Mouse (Mus musculus): ENCODE results near the gene Arhgap21. TPM values are rescaled to one million over a fixed set of nuclear protein-coding genes. Genes with fewer than 3 reads are reported as not detected.

Arhgap21 gene
- polyA plus RNA-seq, 1 experiment from 2014 or later = 38.6 TPM

- ATAC-seq = no peak
- no peak overlapping the region for H3K4me2 ChIP-seq
- peaks cover 10% of the 10 kb centered on the region for H3K4me1 ChIP-seq
- no peak overlapping the region for H3K27ac ChIP-seq
- H3K9me3 ChIP-seq (replicated peaks) = no peaks in the 10 kb centered on the region
- no peaks in the 10 kb centered on the region for H3K36me3 ChIP-seq (ENCODE audit: poor library complexity, severe bottlenecking)
- no peak overlapping the region for H3K4me3 ChIP-seq
- no peaks in the 10 kb centered on the region for H3K27me3 ChIP-seq
- no peak overlapping the region for H3K9ac ChIP-seq
Measured at GRCm38 (mm10) chr2:20928454-20928853, 40.2 kb downstream of the Arhgap21 start.

DNA sequence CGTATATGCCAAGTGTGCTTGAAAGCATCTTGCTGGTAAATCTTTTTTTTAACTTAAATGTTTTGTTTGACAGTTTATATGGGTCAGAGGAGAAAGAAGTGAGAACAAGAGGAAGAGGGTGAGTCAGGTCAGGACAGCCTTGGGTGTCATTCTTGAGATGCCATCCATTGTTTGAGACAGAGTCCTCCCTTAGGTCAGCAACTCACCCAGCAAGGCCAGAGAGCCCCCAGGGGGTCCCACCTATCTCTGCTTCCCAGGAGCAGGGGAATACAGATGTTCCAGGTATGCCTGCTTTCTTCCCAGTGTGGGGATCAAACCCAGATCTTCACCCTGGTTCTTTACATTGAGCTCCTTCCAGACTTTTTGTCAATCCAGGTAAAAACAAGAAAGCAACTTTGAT is 43.7 kb downstream of the Arhgap21 start:
- ATAC-seq = no peak
- Histone ChIP-seq H3K27ac (no peak overlapping the region), H3K36me3 (ENCODE audit: poor library complexity, severe bottlenecking) (no peaks in the 10 kb centered on the region), H3K9me3 (replicated peaks) (no peaks in the 10 kb centered on the region), H3K4me3 (no peak overlapping the region), H3K4me1 (peaks cover 39% of the 10 kb centered on the region), H3K9ac (no peak overlapping the region), H3K27me3 (no peaks in the 10 kb centered on the region), H3K4me2 (no peak overlapping the region)
- 80% methylated on average over 1 of the region's 1 CpGs for WGBS

DNA sequence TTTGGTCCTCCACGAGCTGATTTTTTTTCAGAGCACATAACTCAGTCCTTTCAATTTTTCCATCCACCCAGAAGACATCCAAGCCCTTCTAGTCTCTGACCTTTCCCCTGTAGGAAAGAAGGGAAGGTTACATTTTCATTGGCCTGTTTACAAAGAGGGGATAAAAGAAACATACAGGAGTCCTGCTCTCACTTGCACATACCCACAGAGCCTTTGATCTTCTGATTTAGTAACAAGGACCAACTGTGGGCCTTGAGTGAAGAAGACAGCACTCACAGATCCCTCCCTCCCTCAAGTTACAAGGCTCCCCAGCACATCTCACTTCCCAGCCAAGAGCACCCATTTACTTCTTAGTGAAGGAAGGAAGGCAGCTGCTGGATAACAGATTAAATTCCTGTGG is 46.3 kb downstream of the Arhgap21 start:
- peak overlapping the region; percentile 52 for H3K27ac ChIP-seq
- H3K9me3 ChIP-seq (replicated peaks) = no peaks in the 10 kb centered on the region
- no peak overlapping the region for H3K4me3 ChIP-seq
- H3K4me2 ChIP-seq = no peak overlapping the region
- H3K36me3 ChIP-seq (ENCODE audit: poor library complexity, severe bottlenecking) = no peaks in the 10 kb centered on the region
- H3K27me3 ChIP-seq = no peaks in the 10 kb centered on the region
- peaks cover 36% of the 10 kb centered on the region for H3K4me1 ChIP-seq
- ATAC-seq = peak; percentile 55; the same call in 1 of the 2 replicates
- 2% methylated on average over 1 of the region's 1 CpGs for WGBS
- no peak overlapping the region for H3K9ac ChIP-seq

DNA sequence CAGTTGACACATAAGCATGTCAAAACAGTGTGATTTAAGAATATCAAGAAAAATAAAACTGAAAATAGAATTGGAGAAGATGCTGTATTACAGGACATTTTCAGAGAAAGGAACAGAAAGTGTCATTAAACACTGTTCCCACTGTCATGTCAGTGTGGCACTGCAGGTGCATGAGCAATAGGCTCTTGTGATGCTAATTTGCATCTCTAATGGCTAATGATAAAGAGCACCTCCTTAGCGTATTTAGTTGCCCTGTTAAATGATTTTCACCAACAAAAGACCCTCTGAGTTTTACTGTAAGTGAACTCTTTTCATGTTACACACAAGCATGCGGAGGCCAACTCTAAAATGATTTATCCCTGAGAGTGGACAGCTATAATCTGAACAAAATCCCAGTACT is 47.1 kb downstream of the Arhgap21 start:
- Histone ChIP-seq H3K9ac (no peak overlapping the region), H3K36me3 (ENCODE audit: poor library complexity, severe bottlenecking) (no peaks in the 10 kb centered on the region), H3K4me3 (no peak overlapping the region), H3K27me3 (no peaks in the 10 kb centered on the region), H3K9me3 (replicated peaks) (no peaks in the 10 kb centered on the region), H3K4me1 (peaks cover 39% of the 10 kb centered on the region), H3K27ac (peak overlapping the region; percentile 52), H3K4me2 (no peak overlapping the region)
- peak; percentile 57; the same call in 1 of the 2 replicates for ATAC-seq
- 11% methylated on average over 2 of the region's 2 CpGs for WGBS

DNA sequence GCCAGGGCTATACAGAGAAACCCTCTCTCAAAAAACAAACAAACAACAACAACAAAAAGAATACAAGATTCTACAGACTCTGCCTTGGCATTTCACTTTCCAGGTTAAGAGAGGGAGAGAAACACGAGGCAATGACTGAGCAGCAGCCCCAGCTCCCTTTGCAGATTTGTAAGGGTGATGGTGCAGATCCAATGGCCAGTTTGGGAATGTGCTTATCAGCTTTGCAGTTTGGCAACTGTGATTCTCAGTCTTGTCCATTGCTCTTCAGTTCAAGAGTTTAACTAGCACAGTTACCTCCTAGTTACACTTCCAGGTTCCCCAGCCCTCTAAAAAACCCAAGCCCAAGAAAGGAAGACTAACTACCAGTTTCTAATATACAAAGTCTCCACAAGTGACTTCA is 47.7 kb downstream of the Arhgap21 start:
- no peak overlapping the region for H3K9ac ChIP-seq
- no peaks in the 10 kb centered on the region for H3K9me3 ChIP-seq (replicated peaks)
- WGBS = 82% methylated on average over 1 of the region's 1 CpGs
- H3K4me2 ChIP-seq = no peak overlapping the region
- H3K4me1 ChIP-seq = peaks cover 41% of the 10 kb centered on the region
- H3K36me3 ChIP-seq (ENCODE audit: poor library complexity, severe bottlenecking) = no peaks in the 10 kb centered on the region
- ATAC-seq = no peak
- H3K4me3 ChIP-seq = no peak overlapping the region
- no peaks in the 10 kb centered on the region for H3K27me3 ChIP-seq
- H3K27ac ChIP-seq = peak overlapping the region; percentile 52

DNA sequence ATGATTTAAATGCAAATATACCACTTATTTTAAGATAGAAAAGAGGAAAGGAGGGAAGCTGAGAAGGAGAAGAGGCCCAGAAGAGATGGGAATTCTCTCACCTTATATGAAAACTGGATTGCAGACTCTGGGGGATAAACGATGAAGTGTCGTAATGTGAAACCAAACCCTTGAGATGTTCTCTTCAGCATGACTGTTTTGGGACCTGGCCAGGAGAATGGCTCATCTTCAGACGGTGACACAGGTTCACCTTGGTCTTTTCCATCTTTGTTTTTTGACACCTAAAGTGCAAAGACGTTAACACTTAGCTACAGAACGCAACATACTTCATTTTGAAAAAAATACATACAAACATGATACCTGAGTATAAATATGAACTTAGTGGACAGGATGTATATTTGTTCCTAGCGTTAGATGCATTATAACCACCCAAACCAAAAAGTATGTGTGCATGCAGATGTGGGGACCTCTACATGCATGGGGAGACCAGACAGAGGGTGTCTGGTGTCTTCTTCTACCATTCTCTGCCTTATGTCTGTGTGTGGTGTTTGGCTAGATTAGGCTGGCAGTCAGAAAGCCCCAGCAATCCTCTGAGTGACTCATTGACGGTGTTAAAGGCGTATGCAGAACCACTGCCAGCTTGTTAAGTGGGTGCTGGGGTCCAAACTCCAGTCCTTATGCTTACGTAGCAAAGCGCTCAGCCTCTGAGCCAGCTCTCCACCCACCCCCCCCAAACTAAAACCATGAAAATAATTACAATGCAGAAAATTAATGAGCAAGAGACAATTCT is 54.0 kb downstream of the Arhgap21 start:
- H3K4me1 ChIP-seq = peaks cover 12% of the 10 kb centered on the region
- no peak overlapping the region for H3K9ac ChIP-seq
- H3K27me3 ChIP-seq = no peaks in the 10 kb centered on the region
- WGBS = 87% methylated on average over 10 of the region's 10 CpGs
- no peak overlapping the region for H3K4me3 ChIP-seq
- H3K27ac ChIP-seq = no peak overlapping the region
- no peak overlapping the region for H3K4me2 ChIP-seq
- peaks cover 22% of the 10 kb centered on the region for H3K36me3 ChIP-seq (ENCODE audit: poor library complexity, severe bottlenecking)
- ATAC-seq = no peak
- H3K9me3 ChIP-seq (replicated peaks) = no peaks in the 10 kb centered on the region

DNA sequence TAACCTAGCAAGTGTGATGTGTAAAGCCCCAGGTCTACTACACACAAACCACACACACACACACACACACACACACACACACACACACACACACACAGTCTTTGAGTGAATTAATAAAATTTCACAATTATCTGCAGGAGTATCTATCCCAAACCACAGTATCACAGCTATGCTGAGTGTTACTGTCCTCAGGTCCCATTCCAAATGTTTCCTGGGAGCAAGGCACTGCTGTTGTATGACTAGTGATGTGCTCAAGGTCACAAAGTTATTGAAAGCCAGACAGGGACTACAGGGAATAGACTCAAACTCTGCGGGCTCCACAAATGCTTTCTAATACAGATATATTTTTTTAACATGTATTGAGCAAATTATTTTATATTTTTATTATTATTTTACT is 55.7 kb downstream of the Arhgap21 start:
- WGBS = 100% methylated on average over 1 of the region's 1 CpGs
- Histone ChIP-seq H3K9ac (no peak overlapping the region), H3K4me3 (no peak overlapping the region), H3K4me1 (peaks cover 15% of the 10 kb centered on the region), H3K36me3 (ENCODE audit: poor library complexity, severe bottlenecking) (peaks cover 26% of the 10 kb centered on the region), H3K27me3 (no peaks in the 10 kb centered on the region), H3K9me3 (replicated peaks) (no peaks in the 10 kb centered on the region), H3K27ac (no peak overlapping the region), H3K4me2 (no peak overlapping the region)
- no peak for ATAC-seq

DNA sequence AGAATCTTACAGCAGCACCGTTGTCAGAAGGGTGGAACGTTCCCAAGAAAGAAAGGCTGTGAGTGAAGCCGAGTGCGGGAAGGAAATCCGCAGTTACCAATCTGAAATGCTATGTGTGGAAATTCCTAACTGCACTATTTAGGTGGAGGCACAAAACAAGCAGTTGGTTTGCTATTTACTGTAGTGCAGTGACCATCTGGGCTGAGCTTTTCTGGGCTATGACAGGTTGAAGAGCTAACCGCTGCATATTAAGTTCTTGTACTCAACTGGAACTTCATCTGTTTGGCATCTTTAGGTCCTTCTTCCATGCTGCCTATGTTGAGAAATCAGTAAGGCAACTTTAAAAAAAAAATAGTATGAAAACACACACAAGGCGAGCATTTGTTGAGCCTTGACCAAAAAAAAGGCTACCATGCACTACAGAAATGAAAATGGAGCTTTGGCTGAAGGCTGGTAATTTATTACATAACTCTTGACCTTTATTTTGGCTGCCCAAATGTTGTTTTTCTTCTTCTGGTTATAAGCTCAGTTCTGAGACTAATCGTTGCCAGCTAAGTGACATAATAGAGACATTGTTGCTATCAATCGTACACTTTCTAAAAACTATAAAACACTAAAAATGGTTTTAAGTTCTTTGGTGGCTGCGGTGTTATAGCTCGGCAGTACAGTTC is 56.2 kb downstream of the Arhgap21 start:
- Histone ChIP-seq H3K9me3 (replicated peaks) (no peaks in the 10 kb centered on the region), H3K27ac (no peak overlapping the region), H3K4me3 (no peak overlapping the region), H3K9ac (no peak overlapping the region), H3K27me3 (no peaks in the 10 kb centered on the region), H3K36me3 (ENCODE audit: poor library complexity, severe bottlenecking) (peaks cover 26% of the 10 kb centered on the region), H3K4me1 (peaks cover 15% of the 10 kb centered on the region), H3K4me2 (no peak overlapping the region)
- ATAC-seq = no peak
- WGBS = 94% methylated on average over 11 of the region's 11 CpGs

DNA sequence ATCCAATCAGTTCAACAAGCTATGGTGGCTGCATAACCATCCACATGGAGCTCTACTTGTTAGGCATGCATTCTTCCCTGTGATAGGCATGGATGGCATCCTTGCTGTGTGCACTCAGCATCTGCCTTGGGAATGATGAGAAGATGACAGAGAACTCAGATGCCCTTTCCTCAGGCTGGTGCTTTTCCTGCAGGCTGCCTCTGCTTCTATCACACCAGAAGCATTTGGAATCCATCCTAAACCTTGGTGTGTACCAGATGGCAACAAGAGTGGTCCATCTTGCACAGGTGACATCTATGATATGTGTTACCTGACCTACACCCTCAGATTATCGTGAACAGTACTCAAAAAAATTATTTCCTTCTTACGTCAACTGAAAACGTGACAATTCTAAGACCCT is 58.2 kb downstream of the Arhgap21 start:
- H3K9me3 ChIP-seq (replicated peaks) = no peaks in the 10 kb centered on the region
- H3K36me3 ChIP-seq (ENCODE audit: poor library complexity, severe bottlenecking) = peaks cover 26% of the 10 kb centered on the region
- peaks cover 6% of the 10 kb centered on the region for H3K4me1 ChIP-seq
- H3K27ac ChIP-seq = no peak overlapping the region
- H3K4me2 ChIP-seq = no peak overlapping the region
- no peak for ATAC-seq
- 93% methylated on average over 3 of the region's 3 CpGs for WGBS
- H3K9ac ChIP-seq = no peak overlapping the region
- H3K4me3 ChIP-seq = no peak overlapping the region
- H3K27me3 ChIP-seq = no peaks in the 10 kb centered on the region

DNA sequence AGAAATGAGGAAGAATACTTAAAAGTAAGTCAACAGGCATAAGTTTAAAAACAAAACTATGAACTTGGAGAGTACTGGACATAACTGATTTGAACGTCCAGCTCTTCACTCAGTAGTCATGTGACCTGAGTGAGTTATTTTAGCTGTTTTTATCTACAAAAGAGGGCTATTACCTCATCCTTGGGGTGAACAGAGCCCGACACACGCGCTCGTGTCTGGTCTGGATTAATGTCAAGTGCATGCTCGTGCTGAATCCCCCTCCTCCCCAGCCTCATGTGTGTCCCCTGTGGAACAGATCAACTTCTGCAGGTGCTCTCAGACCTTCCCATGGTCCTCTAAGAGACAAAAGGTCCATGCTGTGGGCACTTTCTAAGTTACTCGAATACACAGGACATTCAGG is 59.3 kb downstream of the Arhgap21 start:
- 0 out of 2 replicates have a peak, but pooled peaks cover 2% of the 10 kb centered on the region for H3K4me1 ChIP-seq
- no peak overlapping the region for H3K4me3 ChIP-seq
- peaks cover 29% of the 10 kb centered on the region for H3K36me3 ChIP-seq (ENCODE audit: poor library complexity, severe bottlenecking)
- no peak overlapping the region for H3K4me2 ChIP-seq
- H3K9ac ChIP-seq = no peak overlapping the region
- no peak overlapping the region for H3K27ac ChIP-seq
- no peaks in the 10 kb centered on the region for H3K27me3 ChIP-seq
- WGBS = 72% methylated on average over 7 of the region's 7 CpGs
- H3K9me3 ChIP-seq (replicated peaks) = no peaks in the 10 kb centered on the region
- ATAC-seq = no peak

DNA sequence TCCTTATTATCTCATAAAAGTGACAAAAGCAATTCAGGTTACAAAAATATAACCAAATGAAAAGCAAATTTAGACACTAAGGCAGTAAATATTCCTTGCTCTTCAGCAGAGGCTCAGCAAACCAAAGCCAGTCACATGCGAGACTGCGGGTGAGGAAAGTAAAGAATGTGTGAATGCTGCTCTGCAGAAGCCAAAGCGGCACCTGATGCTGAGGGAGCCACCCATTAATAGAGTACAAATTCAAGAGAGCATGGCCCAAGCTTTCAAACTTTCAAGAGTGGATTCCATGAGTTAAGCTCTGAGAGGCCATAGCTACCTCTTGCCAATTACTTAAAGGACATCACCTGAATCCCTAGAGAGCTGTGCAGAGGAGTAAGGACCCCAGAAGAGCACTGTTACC is 61.4 kb downstream of the Arhgap21 start:
- WGBS = 95% methylated on average over 3 of the region's 3 CpGs

DNA sequence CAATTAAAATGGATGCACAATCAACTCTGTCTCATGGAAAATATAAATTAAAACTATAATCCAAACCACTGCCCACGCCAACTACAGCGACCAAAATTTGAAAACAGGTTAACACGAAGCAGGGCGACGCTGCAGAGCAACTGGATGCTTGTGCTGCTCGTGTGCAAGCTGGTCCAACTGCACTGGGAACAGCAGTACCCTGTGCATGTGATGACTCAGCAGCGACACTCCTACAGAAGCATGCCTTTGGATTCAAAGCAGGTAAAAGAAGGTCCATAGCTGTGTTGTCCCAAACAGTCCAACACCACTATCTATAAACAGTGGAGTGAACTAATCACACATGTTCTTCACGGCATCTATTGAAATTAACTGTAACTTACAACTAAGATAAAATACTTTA is 63.3 kb downstream of the Arhgap21 start:
- Histone ChIP-seq H3K9me3 (replicated peaks) (no peaks in the 10 kb centered on the region), H3K9ac (no peak overlapping the region), H3K4me2 (no peak overlapping the region), H3K27ac (no peak overlapping the region), H3K4me1 (0 out of 2 replicates have a peak, but pooled peaks cover 2% of the 10 kb centered on the region), H3K36me3 (ENCODE audit: poor library complexity, severe bottlenecking) (peaks cover 10% of the 10 kb centered on the region), H3K4me3 (no peak overlapping the region), H3K27me3 (no peaks in the 10 kb centered on the region)
- WGBS = 94% methylated on average over 8 of the region's 8 CpGs
- no peak for ATAC-seq

More for the DNA sequence above, 61.4 kb downstream of the Arhgap21 start:
- peaks cover 24% of the 10 kb centered on the region for H3K36me3 ChIP-seq (ENCODE audit: poor library complexity, severe bottlenecking)
- H3K4me2 ChIP-seq = no peak overlapping the region
- ATAC-seq = no peak
- no peaks in the 10 kb centered on the region for H3K27me3 ChIP-seq
- H3K4me3 ChIP-seq = no peak overlapping the region
- H3K27ac ChIP-seq = no peak overlapping the region
- no peak overlapping the region for H3K9ac ChIP-seq
- H3K4me1 ChIP-seq = 0 out of 2 replicates have a peak, but pooled peaks cover 2% of the 10 kb centered on the region
- no peaks in the 10 kb centered on the region for H3K9me3 ChIP-seq (replicated peaks)
